In genomic region chr10:21372271-21372670, GRCm38 (mm10) we compare ENCODE assay signal across 40 mouse cellular contexts. TPM values are rescaled to one million over a fixed set of nuclear protein-coding genes. Genes with fewer than 3 reads are reported as not detected.
"Had no signal": no experiment of that assay in that cellular context is flagged by ENCODE, and none has a peak within 500 bp of the region (broad histone marks: within the 10 kb centered on the region; RNA-seq: fewer than 3 reads in every experiment).

No protein-coding gene starts in this region.

- H3K4me2 ChIP-seq: heart, embryonic 12.5 days; heart, embryonic 13.5 days; heart, embryonic 15.5 days; hindbrain, embryonic 12.5 days; hindbrain, embryonic 13.5 days; hindbrain, embryonic 14.5 days; hindbrain, embryonic 15.5 days; intestine, embryonic 15.5 days; kidney, embryonic 15.5 days had no signal

- ATAC-seq: hindbrain, embryonic 16.5 days; hindbrain, postnatal 0 days; inflammation-experienced regulatory T-cells, adult 6 months; intestine, embryonic 15.5 days; intestine, embryonic 16.5 days; intestine, postnatal 0 days had no signal

- DNase-seq: heart, postnatal 10 days; heart, postnatal 36 days; heart, postnatal 4 days; kidney, adult 11 months; kidney, adult 18-20 months; kidney, adult 2 months; kidney, adult 8-10 months; kidney, adult 9 months; kidney, postnatal 10 days; kidney, postnatal 14 days; kidney, postnatal 25 days; kidney, postnatal 36 days; kidney, postnatal 4 days; layer of hippocampus, adult 9-11 months; layer of hippocampus, postnatal 36 days had no signal

- H3K9me3 ChIP-seq: heart, embryonic 12.5 days; heart, embryonic 13.5 days; heart, embryonic 15.5 days; hindbrain, embryonic 10.5 days; hindbrain, embryonic 12.5 days; hindbrain, embryonic 13.5 days; hindbrain, embryonic 15.5 days; intestine, embryonic 15.5 days; kidney, embryonic 15.5 days had no signal

- H3K9ac ChIP-seq: heart, embryonic 12.5 days; heart, embryonic 13.5 days; heart, embryonic 15.5 days; hindbrain, embryonic 12.5 days; hindbrain, embryonic 13.5 days; hindbrain, embryonic 14.5 days; hindbrain, embryonic 15.5 days; intestine, embryonic 15.5 days; kidney, embryonic 15.5 days had no signal

- H3K27ac ChIP-seq: heart, embryonic 13.5 days; heart, embryonic 15.5 days; hindbrain, embryonic 10.5 days; hindbrain, embryonic 12.5 days; hindbrain, embryonic 13.5 days; hindbrain, embryonic 14.5 days; hindbrain, embryonic 15.5 days; hindbrain, postnatal 0 days; intestine, embryonic 15.5 days; kidney, embryonic 15.5 days; kidney, postnatal 0 days; layer of hippocampus, adult 2 months; left cerebral cortex, adult 2 months had no signal

- H3K4me1 ChIP-seq: heart, embryonic 12.5 days; heart, embryonic 13.5 days; heart, embryonic 15.5 days; hindbrain, embryonic 12.5 days; hindbrain, embryonic 13.5 days; hindbrain, embryonic 15.5 days; intestine, embryonic 15.5 days; kidney, embryonic 15.5 days had no signal

- H3K4me3 ChIP-seq: heart, embryonic 12.5 days; heart, embryonic 13.5 days; heart, embryonic 15.5 days; hindbrain, embryonic 10.5 days; hindbrain, embryonic 12.5 days; hindbrain, embryonic 13.5 days; hindbrain, embryonic 15.5 days; intestine, embryonic 15.5 days; kidney, embryonic 15.5 days; layer of hippocampus, adult 2 months; left cerebral cortex, adult 2 months had no signal

- H3K27me3 ChIP-seq: heart, embryonic 12.5 days; heart, embryonic 13.5 days; heart, embryonic 15.5 days; hindbrain, embryonic 12.5 days; hindbrain, embryonic 13.5 days; hindbrain, embryonic 15.5 days; intestine, embryonic 15.5 days; kidney, embryonic 15.5 days had no signal

RNA-seq across cellular contexts. Expression of gene Aldh8a1, which starts 4.8 kb away (rescaled TPM):
- total RNA-seq: heart, postnatal 10 days; heart, postnatal 25 days; heart, postnatal 36 days; heart, postnatal 4 days; hematopoietic stem cell, adult 5-6 weeks; hindbrain, postnatal 0 days; layer of hippocampus, postnatal 14 days had no signal
- polyA plus RNA-seq: heart, embryonic 13.5 days; heart, embryonic 14.5 days; heart, embryonic 15.5 days; heart, postnatal 0 days; hindbrain, embryonic 13.5 days; hindbrain, embryonic 14.5 days; hindbrain, embryonic 15.5 days; hindbrain, postnatal 0 days; inflammation-experienced regulatory T-cells, adult 6 months; intestine, embryonic 14.5 days; intestine, postnatal 0 days; large intestine, adult 2 months had no signal
